Mouse (Mus musculus) cortical plate, adult 2 months (tissue): Measurements from ENCODE around the gene Hbb-bs.

Experiments used
- CTCF ChIP-seq: fragments of 200-500 bp; IDR thresholded peaks from 2 replicates; pipeline ENCODE4 v1.5.1; 2011; ENCODE audit warnings: mild to moderate bottlenecking, control low read depth, low read length; ENCODE audit not compliant: insufficient read depth; ENCODE audit errors: extremely low read depth
- POLR2A ChIP-seq: fragments of 200-500 bp; IDR thresholded peaks from 2 replicates; pipeline ENCODE4 v1.6.1; 2011; ENCODE audit warnings: mild to moderate bottlenecking, low read length, control low read depth; ENCODE audit not compliant: insufficient read depth; ENCODE audit errors: extremely low read depth

- TF ChIP-seq CTCF, result no peak
- no peak for TF ChIP-seq POLR2A
Observed at GRCm38 (mm10) chr7:103791721-103792120, 36.2 kb downstream of the Hbb-bs start, which contains the start of gene Olfr67.
